Mouse (Mus musculus) common myeloid progenitor, adult 5-6 weeks (primary cell): Measurements from ENCODE around the gene Usp42. TPM values are rescaled to one million over a fixed set of nuclear protein-coding genes. Genes with fewer than 3 reads are reported as not detected.

Source experiments
- total RNA-seq: library from RNA; stranded (forward); fragments of 200-1000, 187-1606 nt; gene quantifications from 2 replicates; pipeline ENCODE4 v1.2.3, GENCODE M21; 2017

Gene Usp42
- total RNA-seq, 1 experiment from 2014 or later, result 27.7 TPM

Other genes starting within 250 kb of the Usp42 start
- gene Rac1, start 204.2 kb downstream of the Usp42 start, total RNA-seq, result 113 and 129 TPM in 2 replicates
- gene Cyth3, start 109.8 kb downstream of the Usp42 start, total RNA-seq, result 33.3 and 36.0 TPM in 2 replicates
- gene Eif2ak1, start 85.5 kb upstream of the Usp42 start, total RNA-seq, result 35.6 and 43.5 TPM in 2 replicates
- gene Ankrd61, start 165.4 kb upstream of the Usp42 start, total RNA-seq, result 0.39 TPM in 1 of 2 replicates, not detected in the other
- 84.6 and 98.4 TPM in 2 replicates for gene Aimp2, start 177.6 kb upstream of the Usp42 start, total RNA-seq
- 30.0 and 38.9 TPM in 2 replicates for gene Pms2, start 177.7 kb upstream of the Usp42 start, total RNA-seq
- gene Gm42421, start 195.9 kb upstream of the Usp42 start, total RNA-seq, result not detected in 2 replicates
- not detected in 2 replicates for gene Rsph10b, start 200.8 kb upstream of the Usp42 start, total RNA-seq